Mouse (Mus musculus) neural tube, embryonic 11.5 days (tissue): Measurements from ENCODE around the gene Mpp6. TPM values are rescaled to one million over a fixed set of nuclear protein-coding genes. Genes with fewer than 3 reads are reported as not detected.

Experiments used
- ATAC-seq: fragments of 200-750 bp; cut with Nextera tagmentation; 2 replicates; pipeline ENCODE4 v1.8.0; 2017; ENCODE audit warnings: moderate number of reproducible peaks, mild to moderate bottlenecking, moderate TSS enrichment, moderate library complexity; ENCODE audit not compliant: insufficient read depth, low FRiP score, low TSS enrichment
- DNase-seq: peaks from one replicate; pipeline ENCODE4 v3.0.0-alpha.2; 2015; ENCODE audit warnings: low spot score
- H3K27ac ChIP-seq: fragments of 300-500 bp; sonication (generic); 2 replicates; pipeline ENCODE4 v1.5.1; 2014; ENCODE audit warnings: low read depth, mild to moderate bottlenecking, low read length
- H3K27me3 ChIP-seq: fragments of 300-500 bp; sonication (generic); 2 replicates; pipeline ENCODE4 v1.6.1; 2014; ENCODE audit warnings: mild to moderate bottlenecking, low read length, mixed read lengths; ENCODE audit not compliant: control insufficient read depth, insufficient read depth
- H3K36me3 ChIP-seq: fragments of 300-500 bp; sonication (generic); 2 replicates; pipeline ENCODE4 v1.6.1; 2014; ENCODE audit warnings: mild to moderate bottlenecking, low read length, moderate library complexity, mixed read lengths; ENCODE audit not compliant: control insufficient read depth, insufficient read depth
- H3K4me1 ChIP-seq: fragments of 300-500 bp; sonication (generic); 2 replicates; pipeline ENCODE4 v1.6.1; 2014; ENCODE audit warnings: low read length, mixed read lengths; ENCODE audit not compliant: control insufficient read depth, insufficient read depth
- H3K4me2 ChIP-seq: fragments of 300-500 bp; sonication (generic); 2 replicates; pipeline ENCODE4 v1.6.1; 2014; ENCODE audit warnings: low read depth, mild to moderate bottlenecking, moderate library complexity
- H3K4me3 ChIP-seq: fragments of 300-500 bp; sonication (generic); 2 replicates; pipeline ENCODE4 v1.5.1; 2014; ENCODE audit warnings: low read depth, low read length
- H3K9ac ChIP-seq: fragments of 300-500 bp; sonication (generic); 2 replicates; pipeline ENCODE4 v1.6.1; 2014; ENCODE audit warnings: mild to moderate bottlenecking, low read length
- H3K9me3 ChIP-seq: fragments of 300-500 bp; sonication (generic); 2 replicates; pipeline ENCODE4 v1.6.1; 2016; ENCODE audit warnings: low read length; ENCODE audit not compliant: control insufficient read depth
- WGBS: fragments of 180-500 bp; shearing (Covaris S2); extraction: QIAGEN DNeasy Blood & Tissue Kit; methylation state at CpG from one replicate; pipeline ENCODE4 v1.1.7; 2014; 5-methylcytosine and 5-hydroxymethylcytosine counted together
- polyA plus RNA-seq: library from polyadenylated mRNA; unstranded; fragments of >200 nt; fragmentation: Nextera tagmentation; extraction: Ambion mirVana; gene quantifications from 2 replicates; pipeline ENCODE4 v1.2.1, GENCODE M21; 2014

Mpp6 gene
- polyA plus RNA-seq, 1 experiment from 2014 or later, result 73.6 TPM

- H3K9me3 ChIP-seq, result no peaks in the 10 kb centered on the region
- H3K27ac ChIP-seq, result no peak overlapping the region
- no peaks in the 10 kb centered on the region for H3K36me3 ChIP-seq
- no peak overlapping the region for H3K4me3 ChIP-seq
- H3K27me3 ChIP-seq, result no peaks in the 10 kb centered on the region
- no peaks in the 10 kb centered on the region for H3K4me1 ChIP-seq
- ATAC-seq (no peak), DNase-seq (no peak)
- WGBS, result 98% methylated on average over 4 of the region's 4 CpGs
- H3K4me2 ChIP-seq, result no peak overlapping the region
- H3K9ac ChIP-seq, result no peak overlapping the region
These were observed 58.8 kb downstream of the Mpp6 start for GRCm38 (mm10) chr6:50168821-50169220.

GRCm38 (mm10) chr6:50169771-50170170 lies 59.7 kb downstream of the Mpp6 start:
- Histone ChIP-seq H3K36me3 (no peaks in the 10 kb centered on the region), H3K4me3 (no peak overlapping the region), H3K27ac (no peak overlapping the region), H3K4me2 (no peak overlapping the region), H3K9me3 (no peaks in the 10 kb centered on the region), H3K9ac (no peak overlapping the region), H3K27me3 (no peaks in the 10 kb centered on the region), H3K4me1 (no peaks in the 10 kb centered on the region)
- DNase-seq (no peak), ATAC-seq (no peak)

GRCm38 (mm10) chr6:50175736-50176135 lies 65.7 kb downstream of the Mpp6 start:
- Histone ChIP-seq H3K4me2 (no peak overlapping the region), H3K27me3 (no peaks in the 10 kb centered on the region), H3K27ac (no peak overlapping the region), H3K9me3 (no peaks in the 10 kb centered on the region), H3K36me3 (no peaks in the 10 kb centered on the region), H3K4me1 (no peaks in the 10 kb centered on the region), H3K4me3 (no peak overlapping the region), H3K9ac (no peak overlapping the region)
- DNase-seq (no peak), ATAC-seq (no peak)
- 89% methylated on average over 1 of the region's 1 CpGs for WGBS

GRCm38 (mm10) chr6:50180189-50180588 lies 70.1 kb downstream of the Mpp6 start:
- Histone ChIP-seq H3K27ac (no peak overlapping the region), H3K9me3 (no peaks in the 10 kb centered on the region), H3K27me3 (no peaks in the 10 kb centered on the region), H3K4me3 (no peak overlapping the region), H3K36me3 (no peaks in the 10 kb centered on the region), H3K4me2 (no peak overlapping the region), H3K4me1 (no peaks in the 10 kb centered on the region), H3K9ac (no peak overlapping the region)
- no peak for DNase-seq
- 85% methylated on average over 4 of the region's 4 CpGs for WGBS
- no peak for ATAC-seq

GRCm38 (mm10) chr6:50187955-50188354 lies 77.9 kb downstream of the Mpp6 start:
- ATAC-seq (no peak), DNase-seq (no peak)
- WGBS, result 87% methylated on average over 4 of the region's 4 CpGs

GRCm38 (mm10) chr6:50189376-50189775 lies 79.3 kb downstream of the Mpp6 start:
- H3K4me2 ChIP-seq, result no peak overlapping the region
- H3K27me3 ChIP-seq, result no peaks in the 10 kb centered on the region
- H3K4me3 ChIP-seq, result no peak overlapping the region
- DNase-seq, result no peak
- H3K27ac ChIP-seq, result no peak overlapping the region
- no peak overlapping the region for H3K9ac ChIP-seq
- no peak for ATAC-seq
- no peaks in the 10 kb centered on the region for H3K9me3 ChIP-seq
- no peaks in the 10 kb centered on the region; the same call in 1 of the 2 replicates for H3K4me1 ChIP-seq
- H3K36me3 ChIP-seq, result no peaks in the 10 kb centered on the region; the same call in 1 of the 2 replicates

More at GRCm38 (mm10) chr6:50187955-50188354, 77.9 kb downstream of the Mpp6 start:
- Histone ChIP-seq H3K4me2 (no peak overlapping the region), H3K27me3 (no peaks in the 10 kb centered on the region), H3K9me3 (no peaks in the 10 kb centered on the region), H3K9ac (no peak overlapping the region), H3K4me3 (no peak overlapping the region), H3K27ac (no peak overlapping the region), H3K36me3 (no peaks in the 10 kb centered on the region; the same call in 1 of the 2 replicates), H3K4me1 (no peaks in the 10 kb centered on the region; the same call in 1 of the 2 replicates)

GRCm38 (mm10) chr6:50191605-50192004 lies 81.6 kb downstream of the Mpp6 start:
- Histone ChIP-seq H3K4me2 (no peak overlapping the region), H3K9ac (no peak overlapping the region), H3K4me1 (no peaks in the 10 kb centered on the region; the same call in 1 of the 2 replicates), H3K27ac (no peak overlapping the region), H3K9me3 (no peaks in the 10 kb centered on the region), H3K36me3 (no peaks in the 10 kb centered on the region; the same call in 1 of the 2 replicates), H3K27me3 (no peaks in the 10 kb centered on the region), H3K4me3 (no peak overlapping the region)
- DNase-seq (no peak), ATAC-seq (no peak)
- WGBS, result 89% methylated on average over 3 of the region's 3 CpGs

GRCm38 (mm10) chr6:50192169-50192568 lies 82.1 kb downstream of the Mpp6 start:
- no peaks in the 10 kb centered on the region for H3K9me3 ChIP-seq
- ATAC-seq (no peak), DNase-seq (no peak)
- H3K4me3 ChIP-seq, result no peak overlapping the region
- H3K9ac ChIP-seq, result no peak overlapping the region
- H3K27me3 ChIP-seq, result no peaks in the 10 kb centered on the region
- H3K4me1 ChIP-seq, result no peaks in the 10 kb centered on the region; the same call in 1 of the 2 replicates
- no peak overlapping the region for H3K4me2 ChIP-seq
- WGBS, result 91% methylated on average over 1 of the region's 1 CpGs
- no peak overlapping the region for H3K27ac ChIP-seq
- no peaks in the 10 kb centered on the region; the same call in 1 of the 2 replicates for H3K36me3 ChIP-seq

- no peak for ATAC-seq
- Histone ChIP-seq H3K27me3 (no peaks in the 10 kb centered on the region), H3K36me3 (no peaks in the 10 kb centered on the region; the same call in 1 of the 2 replicates), H3K4me1 (no peaks in the 10 kb centered on the region; the same call in 1 of the 2 replicates), H3K9ac (no peak overlapping the region), H3K27ac (no peak overlapping the region), H3K4me3 (no peak overlapping the region), H3K9me3 (no peaks in the 10 kb centered on the region), H3K4me2 (no peak overlapping the region)
- no peak for DNase-seq
- WGBS, result 90% methylated on average over 3 of the region's 3 CpGs
These were observed 82.8 kb downstream of the Mpp6 start for GRCm38 (mm10) chr6:50192822-50193221.
